ENCODE assay signal across 19 mouse cellular contexts in the genomic region with DNA sequence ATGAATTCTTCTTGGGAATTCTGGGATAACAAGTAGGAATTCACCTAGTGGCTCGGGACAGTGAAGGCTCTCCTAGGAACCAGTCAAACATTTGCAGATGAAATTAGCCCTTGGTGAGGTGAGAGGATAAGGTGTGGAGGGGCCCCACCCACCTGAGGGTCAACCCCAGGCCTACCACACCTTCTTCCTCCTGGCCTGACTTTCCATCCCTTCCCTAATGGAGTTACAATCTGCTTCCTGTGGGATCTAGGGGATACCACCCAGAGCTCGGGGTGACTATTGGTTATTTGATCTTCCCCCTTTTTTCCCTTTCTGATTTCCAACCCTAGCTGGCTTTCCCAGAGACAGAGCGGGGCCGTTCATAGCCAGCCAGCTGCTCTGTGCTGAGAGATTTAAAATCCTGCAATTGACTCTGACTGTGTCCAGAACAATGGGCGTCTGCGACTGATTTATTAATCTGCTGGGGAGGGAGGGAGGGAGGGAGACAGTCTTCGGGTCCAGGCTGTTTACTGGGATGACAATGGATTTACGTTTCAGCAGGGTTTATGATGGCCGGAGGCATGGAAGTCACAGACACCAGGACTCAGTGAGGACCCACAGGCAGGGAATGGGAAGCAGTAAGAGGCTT.
DNase-seq lines count a peak whose midpoint lies in the region; ATAC-seq and TF ChIP-seq lines count a peak whose summit lies in the region.
"Had no signal": no experiment of that assay in that cellular context is flagged by ENCODE, and none has a peak within 500 bp of the region (broad histone marks: within the 10 kb centered on the region; RNA-seq: fewer than 3 reads in every experiment).

No protein-coding gene starts in this region.

- DNase-seq in embryonic facial prominence, embryonic 14.5 days (ENCODE audit: low spot score) = peak; percentile 51
- no peak for DNase-seq in embryonic facial prominence, embryonic 10.5 days (ENCODE audit: low spot score)
- peak; percentile 19 for DNase-seq in kidney, postnatal 0 days (ENCODE audit: low spot score)
- DNase-seq in kidney, postnatal 36 days = no peak
- peak; percentile 19 for DNase-seq in brain, embryonic 14.5 days (ENCODE audit: low read depth)
- DNase-seq in midbrain, embryonic 14.5 days = peak; percentile 52
- no peak for DNase-seq in natural killer cell, adult 2 months (ENCODE audit: low spot score in 2 of 2)
- DNase-seq in gastrocnemius, postnatal 36 days = no peak
- DNase-seq: cerebellum, postnatal 14 days; gastrocnemius, postnatal 10 days; heart, postnatal 10 days; kidney, adult 8-10 months; layer of hippocampus, postnatal 36 days; lung, embryonic 14.5 days; lung, postnatal 4 days; right cerebral cortex, postnatal 25 days; thymus, postnatal 25 days had no signal

- H3K36me3 ChIP-seq in embryonic facial prominence, embryonic 14.5 days (ENCODE audit: control insufficient read depth, insufficient read depth, low read length) = no peaks in the 10 kb centered on the region
- H3K36me3 ChIP-seq in embryonic facial prominence, embryonic 10.5 days (replicated peaks) = no peaks in the 10 kb centered on the region
- H3K36me3 ChIP-seq in kidney, postnatal 0 days (ENCODE audit: insufficient read depth, low read length) = no peaks in the 10 kb centered on the region
- no peaks in the 10 kb centered on the region for H3K36me3 ChIP-seq in midbrain, embryonic 14.5 days (ENCODE audit: control insufficient read depth, insufficient read depth, low read length)
- H3K36me3 ChIP-seq: embryonic facial prominence, embryonic 13.5 days; liver, embryonic 12.5 days had no signal

- no peaks in the 10 kb centered on the region for H3K9me3 ChIP-seq in embryonic facial prominence, embryonic 14.5 days (ENCODE audit: control insufficient read depth, low read length)
- H3K9me3 ChIP-seq in embryonic facial prominence, embryonic 10.5 days = no peaks in the 10 kb centered on the region
- no peaks in the 10 kb centered on the region for H3K9me3 ChIP-seq in kidney, postnatal 0 days (replicated peaks; ENCODE audit: low read length)
- H3K9me3 ChIP-seq in midbrain, embryonic 14.5 days (ENCODE audit: control insufficient read depth, low read length) = no peaks in the 10 kb centered on the region
- H3K9me3 ChIP-seq: embryonic facial prominence, embryonic 13.5 days; liver, embryonic 12.5 days had no signal

- 0 out of 2 replicates have a peak, but pooled peaks cover 6% of the 10 kb centered on the region for H3K4me1 ChIP-seq in embryonic facial prominence, embryonic 14.5 days (ENCODE audit: control insufficient read depth, insufficient read depth, low read length)
- H3K4me1 ChIP-seq in embryonic facial prominence, embryonic 10.5 days = peaks cover 12% of the 10 kb centered on the region
- H3K4me1 ChIP-seq in kidney, postnatal 0 days (replicated peaks; ENCODE audit: insufficient read depth, low read length) = no peaks in the 10 kb centered on the region
- H3K4me1 ChIP-seq in midbrain, embryonic 14.5 days (ENCODE audit: control insufficient read depth, insufficient read depth, low read length) = no peaks in the 10 kb centered on the region

- no peak overlapping the region for H3K4me3 ChIP-seq in embryonic facial prominence, embryonic 14.5 days (ENCODE audit: low read depth, low read length)
- H3K4me3 ChIP-seq in embryonic facial prominence, embryonic 10.5 days = no peak overlapping the region
- no peak overlapping the region for H3K4me3 ChIP-seq in kidney, postnatal 0 days (replicated peaks; ENCODE audit: low read depth, low read length)
- no peak overlapping the region for H3K4me3 ChIP-seq in midbrain, embryonic 14.5 days (replicated peaks; ENCODE audit: low read depth, low read length)
- H3K4me3 ChIP-seq: embryonic facial prominence, embryonic 13.5 days; liver, embryonic 12.5 days had no signal

- 46% methylated on average over 9 of the region's 9 CpGs for WGBS in embryonic facial prominence, embryonic 14.5 days
- whole genome bisulfite sequencing in embryonic facial prominence, embryonic 10.5 days = 68% methylated on average over 9 of the region's 9 CpGs
- 19% methylated on average over 9 of the region's 9 CpGs for WGBS in kidney, postnatal 0 days
- WGBS in midbrain, embryonic 14.5 days = 22% methylated on average over 9 of the region's 9 CpGs

- H3K9ac ChIP-seq in embryonic facial prominence, embryonic 14.5 days (ENCODE audit: low read depth, low read length) = no peak overlapping the region
- no peak overlapping the region for H3K9ac ChIP-seq in kidney, postnatal 0 days (ENCODE audit: low read depth, low read length)
- no peak overlapping the region for H3K9ac ChIP-seq in midbrain, embryonic 14.5 days (replicated peaks; ENCODE audit: low read length)
- H3K9ac ChIP-seq: embryonic facial prominence, embryonic 13.5 days; liver, embryonic 12.5 days; lung, embryonic 14.5 days had no signal

- intact Hi-C loops in gastrocnemius, postnatal 36 days (cut with DNase I) = no loop called here

- H3K27me3 ChIP-seq in embryonic facial prominence, embryonic 14.5 days (replicated peaks; ENCODE audit: control insufficient read depth, insufficient read depth, low read length) = no peaks in the 10 kb centered on the region
- no peaks in the 10 kb centered on the region for H3K27me3 ChIP-seq in embryonic facial prominence, embryonic 10.5 days (replicated peaks; ENCODE audit: low read depth, poor library complexity, severe bottlenecking)
- no peaks in the 10 kb centered on the region for H3K27me3 ChIP-seq in kidney, postnatal 0 days (ENCODE audit: insufficient read depth, low read length)
- no peaks in the 10 kb centered on the region for H3K27me3 ChIP-seq in midbrain, embryonic 14.5 days (ENCODE audit: control insufficient read depth, insufficient read depth, low read length)
- H3K27me3 ChIP-seq: embryonic facial prominence, embryonic 13.5 days had no signal

- ATAC-seq in embryonic facial prominence, embryonic 14.5 days (ENCODE audit: low read depth) = peak; percentile 30; the same call in 1 of the 2 replicates
- no peak for ATAC-seq in kidney, postnatal 0 days (replicated peaks; ENCODE audit: low FRiP score, low read depth)
- ATAC-seq in midbrain, embryonic 14.5 days (ENCODE audit: low FRiP score, low TSS enrichment) = no peak; the same call in 1 of the 2 replicates
- ATAC-seq: liver, embryonic 12.5 days had no signal

- no peak for TF ChIP-seq CTCF in kidney, postnatal 0 days (IDR thresholded peaks at IDR 0.05; ENCODE audit: low read depth)
- TF ChIP-seq CTCF in brain, embryonic 14.5 days (IDR thresholded peaks at IDR 0.05; ENCODE audit: borderline replicate concordance, extremely low read depth, insufficient read depth, insufficient read length) = no peak

- H3K27ac ChIP-seq in embryonic facial prominence, embryonic 14.5 days (replicated peaks; ENCODE audit: low read depth, low read length) = no peak overlapping the region; the same call in 1 of the 2 replicates
- H3K27ac ChIP-seq in embryonic facial prominence, embryonic 10.5 days (replicated peaks) = no peak overlapping the region
- no peak overlapping the region for H3K27ac ChIP-seq in kidney, postnatal 0 days
- no peak overlapping the region for H3K27ac ChIP-seq in midbrain, embryonic 14.5 days (replicated peaks; ENCODE audit: low read depth, low read length)
- H3K27ac ChIP-seq: embryonic facial prominence, embryonic 13.5 days; liver, embryonic 12.5 days had no signal

- no peak overlapping the region for H3K4me2 ChIP-seq in embryonic facial prominence, embryonic 14.5 days (ENCODE audit: low read depth, low read length)
- no peak overlapping the region for H3K4me2 ChIP-seq in kidney, postnatal 0 days (ENCODE audit: low read length)
- H3K4me2 ChIP-seq in midbrain, embryonic 14.5 days (ENCODE audit: low read length) = no peak overlapping the region
- H3K4me2 ChIP-seq: embryonic facial prominence, embryonic 13.5 days; liver, embryonic 12.5 days; lung, embryonic 14.5 days had no signal

- TF ChIP-seq POLR2A in brain, embryonic 14.5 days (IDR thresholded peaks at IDR 0.05; ENCODE audit: borderline replicate concordance, extremely low read depth, insufficient read depth, insufficient read length, poor library complexity, severe bottlenecking) = no peak

Comparison
In these comparisons a context has a peak if more than half of its experiments do, and no peak if none do; other contexts are left out.
1. DNase-seq: peak in embryonic facial prominence, embryonic 14.5 days (single experiment), kidney, postnatal 0 days (single experiment), brain, embryonic 14.5 days (single experiment) and midbrain, embryonic 14.5 days (single experiment); none in embryonic facial prominence, embryonic 10.5 days (single experiment), kidney, postnatal 36 days (0 of 2), natural killer cell, adult 2 months (0 of 2) and gastrocnemius, postnatal 36 days (0 of 2).